Mouse (Mus musculus) C2C12 (cell line): Measurements from ENCODE around the gene Tesk1.

Experiments used
- CEBPB ChIP-seq: IDR thresholded peaks from one replicate; pipeline ENCODE4 v1.6.1; 2011; ENCODE audit warnings: low read depth, mild to moderate bottlenecking, control low read depth, moderate library complexity
- CTCF ChIP-seq: IDR thresholded peaks from one replicate; pipeline ENCODE4 v1.5.1; 2011; ENCODE audit not compliant: control insufficient read depth, insufficient read depth, insufficient read length
- FOSL1 ChIP-seq: IDR thresholded peaks from one replicate; pipeline ENCODE4 v1.8.0; 2011; ENCODE audit warnings: mild to moderate bottlenecking, low read length; ENCODE audit not compliant: poor library complexity, insufficient read depth, severe bottlenecking
- MAX ChIP-seq: IDR thresholded peaks from one replicate; pipeline ENCODE4 v1.6.1; 2011; ENCODE audit warnings: mild to moderate bottlenecking, control low read depth
- MYOD1 ChIP-seq: IDR thresholded peaks from one replicate; pipeline ENCODE4 v1.6.1; 2011; ENCODE audit warnings: low read depth; ENCODE audit not compliant: control insufficient read depth, insufficient read length
- MYOG ChIP-seq: IDR thresholded peaks from one replicate; pipeline ENCODE4 v1.6.1; 2011; ENCODE audit not compliant: control insufficient read depth, insufficient read length; ENCODE audit errors: extremely low read depth

DNA sequence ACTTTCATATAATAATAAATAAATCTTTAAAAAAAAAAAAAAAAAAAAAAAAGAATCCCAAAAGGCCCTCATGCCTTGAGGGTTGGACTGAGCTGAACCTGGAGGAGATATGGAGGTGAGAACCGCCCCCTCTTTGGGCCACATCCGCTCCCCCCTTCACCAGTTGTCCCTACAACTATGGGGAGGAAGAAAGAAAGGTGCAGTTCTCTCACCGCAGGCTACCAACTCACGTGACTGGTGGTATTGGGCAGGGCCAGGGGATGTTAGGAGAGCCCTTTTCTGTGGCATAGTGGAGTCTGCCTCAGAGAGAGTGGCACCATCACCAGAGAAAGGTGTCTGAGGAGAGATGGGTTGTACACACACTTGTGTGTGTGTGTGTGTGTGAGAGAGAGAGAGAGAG, 14.7 kb downstream of the Tesk1 start:
- TF ChIP-seq CTCF (no peak), MAX (no peak), CEBPB (no peak), MYOD1 (no peak), FOSL1 (no peak), MYOG (no peak)
